Mouse (Mus musculus) frontal cortex, postnatal 36 days (tissue): Measurements from ENCODE around the gene Slc37a2.

Source experiments
- DNase-seq, 2 experiments: peaks; one replicate each; pipeline ENCODE4 v3.0.0; 2022; ENCODE audit warnings: low spot score in 2 of 2

Slc37a2 gene

GRCm38 (mm10) chr9:37220755-37221154, 34.8 kb downstream of the Slc37a2 start:
- no peak for DNase-seq

DNA sequence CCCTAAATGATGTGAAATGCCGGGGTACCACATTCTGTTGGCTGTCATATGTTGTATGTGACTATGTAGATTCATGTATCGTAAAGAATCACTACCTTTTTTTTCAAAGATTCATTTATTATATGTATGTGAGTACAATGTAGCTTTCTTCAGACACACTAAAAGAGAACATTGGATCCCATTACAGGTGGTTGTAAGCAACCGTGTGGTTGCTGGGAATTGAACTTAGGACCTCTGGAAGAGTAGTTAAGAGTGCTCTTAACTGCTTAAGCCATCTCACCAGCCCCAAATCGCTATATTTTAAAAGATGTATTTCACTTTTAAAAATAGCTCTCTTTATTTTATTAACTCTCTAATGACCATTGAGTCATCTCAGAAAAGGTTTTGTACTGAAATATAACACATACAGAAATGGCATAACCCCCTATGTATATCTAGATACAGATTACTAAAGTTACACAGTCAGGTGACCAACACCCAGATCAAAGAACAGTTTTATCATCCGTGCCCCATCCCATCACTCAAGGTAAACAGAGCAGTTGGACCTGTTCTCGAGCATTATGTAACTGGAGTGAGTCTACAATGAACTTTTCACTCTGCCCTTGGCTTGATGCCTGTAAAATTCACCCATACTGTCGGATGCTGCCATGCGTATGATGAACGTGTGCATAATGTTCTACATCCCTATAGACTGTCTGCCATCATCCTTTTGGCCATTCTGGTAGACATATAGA, 41.0 kb downstream of the Slc37a2 start:
- no peak for DNase-seq

DNA sequence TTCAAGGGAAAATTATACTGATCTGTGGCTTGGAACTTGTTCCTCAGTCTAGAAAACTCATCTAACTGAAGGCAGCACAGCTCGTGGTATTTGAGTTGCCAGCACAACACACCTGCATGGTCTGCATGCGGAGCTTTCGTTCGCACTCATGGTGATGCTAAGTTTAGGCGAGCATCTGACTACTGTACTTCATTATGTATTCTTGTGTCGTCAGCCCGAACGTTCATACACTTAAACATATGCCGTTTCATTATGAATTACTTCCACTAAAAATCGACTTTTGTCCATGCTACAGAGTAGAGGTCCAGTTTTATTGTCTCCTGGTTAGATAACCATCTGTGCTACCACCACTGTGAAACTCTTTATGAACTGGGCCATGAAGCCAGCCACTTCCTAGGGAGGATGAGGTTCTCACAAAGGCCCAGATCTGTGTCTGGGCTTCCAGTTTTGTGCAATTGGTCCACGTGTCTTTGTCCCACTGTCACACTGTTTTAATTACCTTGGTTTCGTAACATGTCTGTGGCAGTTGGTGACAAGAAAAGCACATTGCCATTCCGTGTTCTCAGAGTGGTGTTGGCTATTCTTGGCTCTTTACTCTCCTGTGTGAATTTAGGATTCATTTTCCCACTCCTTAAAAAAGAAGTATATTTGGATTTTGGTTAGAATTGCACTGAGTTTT, 42.3 kb downstream of the Slc37a2 start:
- peak in 1 of 2 experiments; percentile 74 for DNase-seq

- DNase-seq, result peak; percentile 88 to 98
These were observed 47.6 kb downstream of the Slc37a2 start, which contains the start of gene Tmem218 for GRCm38 (mm10) chr9:37207929-37208411. Tmem218 (plus strand) TSS chr9:37208223.

- no peak for DNase-seq
These were observed 51.7 kb downstream of the Slc37a2 start for GRCm38 (mm10) chr9:37203884-37204283.

- no peak for DNase-seq
These were observed 55.1 kb downstream of the Slc37a2 start for GRCm38 (mm10) chr9:37200414-37200813.

- DNase-seq, result no peak
These were observed 58.5 kb downstream of the Slc37a2 start for GRCm38 (mm10) chr9:37197067-37197466.

DNA sequence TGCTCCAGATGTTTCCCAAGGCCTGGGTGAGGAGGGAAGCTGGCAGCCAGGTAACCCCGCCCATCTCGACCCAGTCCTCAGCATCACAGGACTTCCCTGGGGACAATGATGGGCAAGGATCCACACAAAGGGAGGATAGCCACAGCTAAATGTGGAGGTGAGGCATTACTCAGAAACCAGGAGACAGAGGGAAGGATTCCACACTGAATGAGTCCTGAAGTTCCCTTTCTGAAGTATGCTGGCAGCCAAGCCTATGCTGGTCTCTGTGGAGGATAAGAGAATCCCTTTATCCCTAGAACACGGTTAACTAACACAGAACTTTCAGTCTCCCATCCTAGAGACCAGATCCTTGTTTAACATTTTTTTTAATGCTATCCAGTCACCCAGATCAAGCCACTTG, 67.5 kb downstream of the Slc37a2 start:
- DNase-seq, result no peak

DNA sequence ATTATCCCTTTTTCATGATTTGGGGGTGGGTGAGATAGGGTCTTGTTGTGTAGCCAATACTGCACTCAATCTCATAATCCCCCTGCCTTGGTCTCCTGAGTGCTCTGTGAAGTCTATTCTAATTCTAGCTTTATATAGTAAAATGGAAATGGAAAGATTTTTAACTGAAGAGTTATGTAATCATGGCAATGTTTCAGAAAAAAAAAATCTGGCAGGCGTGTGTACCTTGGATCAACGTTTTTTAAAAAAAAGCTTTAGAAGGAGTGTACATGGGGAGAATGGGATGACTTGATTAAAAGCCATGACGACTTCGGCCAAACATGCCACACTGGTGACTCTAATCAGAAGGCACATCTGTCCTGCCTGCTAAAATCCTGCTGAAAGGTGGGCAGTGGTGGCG, 68.1 kb downstream of the Slc37a2 start:
- peak in 1 of 2 experiments; percentile 10 for DNase-seq

- DNase-seq, result no peak
These were observed 72.4 kb downstream of the Slc37a2 start for GRCm38 (mm10) chr9:37183176-37183575.

DNA sequence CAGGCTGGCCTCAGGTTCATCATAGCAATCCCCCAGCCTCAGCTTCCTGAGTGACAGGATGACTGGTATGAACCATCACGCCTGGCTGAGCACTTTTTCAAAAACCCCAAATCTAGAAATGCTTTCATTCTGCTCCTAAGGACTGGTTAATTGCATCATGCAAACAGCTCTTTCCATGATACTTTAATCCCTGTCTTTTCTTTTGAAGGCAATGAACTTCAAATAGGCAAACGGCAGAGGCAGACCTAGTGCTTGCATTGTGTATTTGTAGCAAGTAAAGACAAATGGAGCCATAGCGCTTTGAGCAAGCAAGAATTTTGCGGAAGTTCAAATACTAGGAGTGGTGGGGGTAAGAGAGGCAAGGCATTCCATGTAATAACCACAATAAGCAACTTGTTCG, 73.9 kb downstream of the Slc37a2 start:
- no peak for DNase-seq

GRCm38 (mm10) chr9:37179596-37179995, 75.9 kb downstream of the Slc37a2 start:
- no peak for DNase-seq

GRCm38 (mm10) chr9:37178911-37179310, 76.6 kb downstream of the Slc37a2 start:
- DNase-seq, result peak in 1 of 2 experiments; percentile 42
